Mouse (Mus musculus): Measurements from ENCODE around the gene Rae1. TPM values are rescaled to one million over a fixed set of nuclear protein-coding genes. Genes with fewer than 3 reads are reported as not detected.
A peak's percentile ranks its signal among the peaks of the same experiment; 100 is the strongest.

Rae1 gene
- 117 and 119 TPM in 2 replicates for polyA plus RNA-seq (2016; fragmentation: Nextera tagmentation; extraction: Ambion mirVana)

DNA sequence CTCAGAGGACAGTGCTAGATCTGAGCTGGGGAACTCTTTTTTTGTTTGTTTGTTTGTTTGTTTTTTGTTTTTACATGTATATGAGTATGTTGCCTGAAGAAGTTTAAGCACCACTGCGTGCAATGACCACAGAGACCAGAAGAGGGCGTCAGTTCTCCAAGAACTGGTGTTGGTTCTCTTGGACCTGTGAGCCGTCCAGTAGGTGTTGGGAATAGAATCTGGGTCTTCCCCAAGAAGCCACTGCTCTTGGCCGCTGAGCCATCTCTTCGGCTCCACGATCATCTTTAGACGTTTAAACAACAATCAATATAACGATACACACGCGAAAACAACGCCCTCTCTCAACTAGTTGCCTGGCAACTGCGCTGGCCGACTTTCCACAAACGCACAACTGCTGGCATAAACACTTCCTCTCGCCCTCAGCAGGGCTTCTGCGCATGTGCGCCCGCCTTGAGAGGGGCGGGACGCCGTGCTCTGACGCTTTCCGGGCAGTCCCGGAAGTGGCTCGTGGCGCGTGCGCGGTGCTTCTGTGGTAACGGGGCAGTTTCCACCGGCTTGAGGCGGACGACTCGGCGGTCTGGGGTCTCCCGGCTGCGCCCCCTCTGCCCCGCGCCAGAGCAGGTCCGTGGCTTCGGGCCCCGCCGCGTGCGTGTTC is at the start of gene Rae1:
TSS of gene Rae1 (plus strand) at position 488 of the 655 bp plus-strand sequence.
- Histone ChIP-seq H3K36me3 (peaks cover 34% of the 10 kb centered on the region), H3K27me3 (replicated peaks) (peaks cover 10% of the 10 kb centered on the region; the same call in 1 of the 2 replicates), H3K9me3 (replicated peaks) (no peaks in the 10 kb centered on the region), H3K4me3 (peak within 1 kb of the TSS; percentile 93), H3K9ac (peak within 1 kb of the TSS; percentile 94), H3K27ac (peak within 1 kb of the TSS; percentile 100), H3K4me1 (peaks cover 32% of the 10 kb centered on the region), H3K4me2 (peak within 1 kb of the TSS; percentile 78)
- peak; percentile 94 for ATAC-seq
- WGBS (ENCODE audit: insufficient replicate concordance), result under 1% methylated on average over 45 of the region's 45 CpGs

DNA sequence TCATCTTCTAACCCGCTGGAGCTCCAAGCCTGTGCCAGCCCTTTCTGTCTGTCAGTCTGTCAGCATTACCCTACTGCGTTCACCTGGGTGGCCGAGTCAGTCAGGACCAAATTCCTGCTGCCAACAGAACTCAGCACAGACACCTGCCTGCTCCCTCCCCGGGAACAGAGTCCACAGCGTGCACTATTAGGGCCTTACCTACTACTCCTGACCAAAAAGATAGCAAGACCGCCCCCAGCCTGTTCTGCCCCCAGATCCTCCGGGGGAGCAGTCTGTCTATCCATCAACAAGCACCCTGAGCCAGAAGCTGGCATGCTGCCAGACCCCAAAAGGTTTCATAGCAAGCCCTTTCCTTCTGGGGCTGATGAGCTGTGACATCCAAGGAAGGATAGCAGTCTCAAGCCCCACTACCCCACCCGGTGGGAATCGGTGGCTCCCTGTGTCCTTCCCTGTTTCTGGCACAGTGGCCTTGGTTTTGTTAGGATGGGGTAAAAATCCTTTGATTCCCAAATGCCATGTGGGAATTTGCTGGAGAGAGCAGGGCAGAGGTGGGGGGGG is 49.7 kb upstream of the Rae1 start:
- 56% methylated on average over 9 of the region's 9 CpGs for WGBS (ENCODE audit: insufficient replicate concordance)

DNA sequence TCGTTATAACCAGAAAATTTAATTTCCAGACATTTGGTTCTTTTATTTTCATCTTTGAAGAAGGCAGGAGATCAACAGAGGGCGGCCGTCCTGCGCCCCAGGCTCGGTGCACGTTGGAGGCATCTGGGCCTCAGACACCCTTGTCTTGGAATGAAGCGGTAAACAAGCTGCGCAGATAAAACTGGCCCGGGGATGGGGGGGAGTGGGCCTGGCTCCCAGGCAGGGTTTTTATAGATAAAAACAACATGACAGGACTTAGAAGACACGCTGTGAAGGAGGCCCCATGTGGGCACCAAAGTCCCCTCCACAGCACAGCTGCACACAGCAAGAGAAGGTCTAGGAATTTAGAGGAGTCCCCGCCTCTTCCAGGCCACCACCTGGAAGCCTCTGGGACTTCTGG is 49.2 kb upstream of the Rae1 start:
- Histone ChIP-seq H3K9ac (no peak overlapping the region), H3K27ac (no peak overlapping the region), H3K4me2 (no peak overlapping the region), H3K4me1 (0 out of 2 replicates have a peak, but pooled peaks cover 5% of the 10 kb centered on the region), H3K27me3 (replicated peaks) (peaks cover 14% of the 10 kb centered on the region; the same call in 1 of the 2 replicates), H3K4me3 (no peak overlapping the region), H3K36me3 (no peaks in the 10 kb centered on the region), H3K9me3 (replicated peaks) (no peaks in the 10 kb centered on the region)
- ATAC-seq, result no peak; the same call in 1 of the 2 replicates
- 29% methylated on average over 11 of the region's 11 CpGs for WGBS (ENCODE audit: insufficient replicate concordance)

More for the DNA sequence above, 49.7 kb upstream of the Rae1 start:
- Histone ChIP-seq H3K27me3 (replicated peaks) (peaks cover 15% of the 10 kb centered on the region), H3K9me3 (replicated peaks) (no peaks in the 10 kb centered on the region), H3K4me3 (no peak overlapping the region), H3K36me3 (no peaks in the 10 kb centered on the region), H3K27ac (no peak overlapping the region), H3K9ac (no peak overlapping the region), H3K4me2 (no peak overlapping the region), H3K4me1 (0 out of 2 replicates have a peak, but pooled peaks cover 5% of the 10 kb centered on the region)
- ATAC-seq, result no peak

DNA sequence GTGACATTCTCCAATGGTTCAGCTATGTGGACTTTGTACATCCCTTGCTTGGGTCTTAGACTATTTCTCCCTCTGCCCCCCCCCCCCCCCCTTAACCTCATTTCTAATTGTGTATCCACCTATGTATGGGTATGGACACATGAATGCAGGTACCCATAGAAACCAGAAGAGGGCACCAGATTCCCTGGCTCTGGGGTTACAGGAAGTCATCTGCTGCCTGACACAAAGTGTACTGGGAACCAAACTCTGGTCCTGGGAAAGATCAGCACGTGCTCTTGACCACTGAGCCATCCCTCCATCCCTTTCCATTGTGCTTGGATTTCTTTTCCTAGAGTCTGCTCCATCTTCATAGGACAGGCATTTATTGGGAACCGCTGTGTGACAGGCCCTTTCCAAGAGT is 47.9 kb upstream of the Rae1 start:
- 0 out of 2 replicates have a peak, but pooled peaks cover 5% of the 10 kb centered on the region for H3K4me1 ChIP-seq
- no peak overlapping the region for H3K27ac ChIP-seq
- no peak overlapping the region for H3K9ac ChIP-seq
- no peaks in the 10 kb centered on the region for H3K9me3 ChIP-seq (replicated peaks)
- WGBS (ENCODE audit: insufficient replicate concordance), result 59% methylated on average over 2 of the region's 2 CpGs
- no peak overlapping the region for H3K4me2 ChIP-seq
- peaks cover 14% of the 10 kb centered on the region; the same call in 1 of the 2 replicates for H3K27me3 ChIP-seq (replicated peaks)
- no peak overlapping the region for H3K4me3 ChIP-seq
- no peak for ATAC-seq
- no peaks in the 10 kb centered on the region for H3K36me3 ChIP-seq

DNA sequence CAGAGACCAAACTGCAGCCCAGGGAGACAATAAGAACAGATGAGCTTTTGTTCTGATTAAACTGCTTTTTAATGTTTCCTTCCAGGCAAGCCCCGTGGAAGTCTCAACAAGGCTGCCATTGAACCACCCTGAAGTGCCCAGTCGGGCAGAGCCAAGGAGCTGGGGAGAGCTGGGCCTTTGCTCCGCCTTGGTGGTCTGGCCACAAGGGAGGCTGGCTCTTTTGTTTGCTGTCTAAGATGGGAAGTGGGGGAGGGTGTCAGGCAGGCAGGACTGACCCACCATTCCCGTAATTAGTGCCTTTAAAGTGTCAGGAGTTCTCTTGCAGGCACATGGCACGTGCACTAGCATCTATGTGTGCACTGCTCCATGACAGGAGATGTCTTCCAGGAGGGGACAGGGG is 41.3 kb upstream of the Rae1 start:
- Histone ChIP-seq H3K27ac (no peak overlapping the region), H3K9ac (no peak overlapping the region), H3K4me2 (no peak overlapping the region), H3K36me3 (no peaks in the 10 kb centered on the region), H3K4me1 (no peaks in the 10 kb centered on the region), H3K27me3 (replicated peaks) (no peaks in the 10 kb centered on the region), H3K9me3 (replicated peaks) (0 out of 2 replicates have a peak, but pooled peaks cover 5% of the 10 kb centered on the region), H3K4me3 (no peak overlapping the region)
- 23% methylated on average over 5 of the region's 5 CpGs for WGBS (ENCODE audit: insufficient replicate concordance)
- ATAC-seq, result no peak

DNA sequence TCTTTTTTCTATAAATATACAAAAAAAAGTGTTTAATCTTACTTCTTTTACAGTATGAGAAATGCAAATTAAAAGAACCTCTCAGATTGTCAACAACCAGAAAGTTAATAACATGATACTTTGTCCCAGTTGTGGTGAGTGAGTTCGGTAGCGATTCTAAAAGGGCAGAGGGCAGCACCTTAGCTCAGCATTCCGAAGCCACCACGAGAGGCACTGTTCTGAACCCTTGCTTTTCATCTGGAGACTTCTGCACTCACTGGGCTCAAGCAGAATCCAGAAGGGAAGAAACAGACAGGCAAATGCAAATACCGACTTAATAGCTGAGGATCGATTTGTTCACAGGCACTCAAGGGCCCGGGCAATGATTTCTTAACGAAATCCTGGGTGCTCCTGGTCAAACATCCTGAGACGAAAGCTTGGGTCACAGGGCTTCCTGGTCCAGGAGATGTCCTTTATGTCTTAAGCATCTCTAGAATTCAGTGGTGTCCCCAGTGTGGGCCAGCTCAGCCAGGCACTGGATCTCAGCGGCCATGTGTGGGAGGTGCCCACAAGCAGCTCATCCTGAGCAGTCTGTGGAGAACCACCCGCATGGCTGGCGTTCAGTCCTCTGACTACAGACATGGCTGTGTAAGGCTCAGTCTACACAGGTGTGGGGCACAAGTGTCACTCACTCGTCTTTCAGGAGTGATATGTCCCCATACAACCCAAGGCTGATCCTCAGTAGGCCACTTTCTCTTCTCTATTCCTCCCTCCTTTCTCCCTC is 40.7 kb upstream of the Rae1 start:
- no peak for ATAC-seq
- WGBS (ENCODE audit: insufficient replicate concordance), result 53% methylated on average over 13 of the region's 13 CpGs
- Histone ChIP-seq H3K27ac (no peak overlapping the region), H3K4me2 (no peak overlapping the region), H3K4me1 (no peaks in the 10 kb centered on the region), H3K9ac (no peak overlapping the region), H3K27me3 (replicated peaks) (no peaks in the 10 kb centered on the region), H3K36me3 (no peaks in the 10 kb centered on the region), H3K9me3 (replicated peaks) (0 out of 2 replicates have a peak, but pooled peaks cover 5% of the 10 kb centered on the region), H3K4me3 (no peak overlapping the region)

DNA sequence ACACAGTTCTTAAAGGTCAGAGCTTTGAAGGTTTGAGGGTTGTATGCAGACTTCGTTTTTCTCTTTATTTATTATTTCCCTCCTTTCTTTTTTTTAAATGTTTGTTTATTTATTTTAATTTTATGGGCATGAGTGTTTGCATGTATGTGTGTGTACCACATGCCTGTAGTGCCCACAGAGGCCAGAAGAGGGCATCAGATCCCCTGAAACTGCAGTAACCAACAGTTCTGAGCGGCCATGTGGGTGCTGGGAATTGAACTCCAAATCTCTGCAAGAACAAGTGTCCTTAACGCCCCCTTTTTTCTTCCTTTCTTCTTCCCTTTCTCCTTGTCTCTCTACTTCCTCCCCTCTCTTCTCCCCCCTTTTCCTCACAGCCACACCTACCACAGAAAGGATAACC is 39.6 kb upstream of the Rae1 start:
- no peak overlapping the region for H3K4me3 ChIP-seq
- no peak for ATAC-seq
- H3K4me2 ChIP-seq, result no peak overlapping the region
- no peak overlapping the region for H3K27ac ChIP-seq
- H3K36me3 ChIP-seq, result no peaks in the 10 kb centered on the region
- WGBS (ENCODE audit: insufficient replicate concordance), result 54% methylated on average over 3 of the region's 3 CpGs
- no peak overlapping the region for H3K9ac ChIP-seq
- 0 out of 2 replicates have a peak, but pooled peaks cover 5% of the 10 kb centered on the region for H3K9me3 ChIP-seq (replicated peaks)
- no peaks in the 10 kb centered on the region for H3K4me1 ChIP-seq
- no peaks in the 10 kb centered on the region for H3K27me3 ChIP-seq (replicated peaks)

DNA sequence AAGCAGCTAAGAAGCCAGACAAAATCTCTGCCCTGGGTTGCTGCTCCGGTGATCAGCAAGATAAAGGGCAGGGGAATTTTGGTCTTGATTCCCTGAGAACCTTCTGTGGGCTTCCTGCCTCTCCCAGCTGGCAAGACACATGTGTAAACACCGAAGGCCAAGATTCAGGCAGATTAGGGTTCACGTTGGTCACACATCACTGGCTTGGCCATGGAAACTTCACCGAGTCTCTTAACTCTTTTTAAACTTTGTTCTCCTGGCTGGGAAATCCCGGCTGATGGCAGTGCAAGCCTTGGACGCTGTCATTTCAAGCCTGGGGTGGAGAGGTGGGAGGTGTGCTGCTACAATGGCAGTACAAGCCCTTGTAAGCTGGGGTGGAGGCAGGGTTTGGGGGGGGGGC is 38.7 kb upstream of the Rae1 start:
- Histone ChIP-seq H3K27ac (no peak overlapping the region), H3K27me3 (replicated peaks) (no peaks in the 10 kb centered on the region), H3K4me2 (no peak overlapping the region), H3K9ac (no peak overlapping the region), H3K4me3 (no peak overlapping the region), H3K36me3 (no peaks in the 10 kb centered on the region), H3K9me3 (replicated peaks) (0 out of 2 replicates have a peak, but pooled peaks cover 5% of the 10 kb centered on the region), H3K4me1 (no peaks in the 10 kb centered on the region)
- WGBS (ENCODE audit: insufficient replicate concordance), result 58% methylated on average over 6 of the region's 6 CpGs
- ATAC-seq, result no peak

DNA sequence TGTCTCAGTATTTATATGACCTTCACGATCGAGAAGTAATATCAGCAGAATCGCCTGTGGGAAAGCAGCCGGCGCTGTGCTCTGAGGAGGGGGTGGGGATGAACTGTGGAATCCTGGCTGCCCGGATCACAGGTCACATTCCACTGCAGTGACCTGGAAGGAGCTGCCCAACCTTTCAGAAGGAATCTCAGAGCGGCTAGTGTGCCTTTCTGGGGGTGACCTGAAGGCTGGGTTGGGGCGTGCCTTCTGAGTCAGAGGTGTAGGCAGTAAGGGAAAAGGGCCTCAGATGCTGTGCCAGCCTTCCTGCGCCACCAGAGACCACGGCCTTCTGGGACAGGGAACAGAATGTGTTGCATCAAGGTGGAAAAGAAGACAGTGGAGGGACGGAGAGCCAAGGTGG is 34.7 kb upstream of the Rae1 start:
- Histone ChIP-seq H3K4me1 (no peaks in the 10 kb centered on the region), H3K9ac (no peak overlapping the region), H3K9me3 (replicated peaks) (0 out of 2 replicates have a peak, but pooled peaks cover 4% of the 10 kb centered on the region), H3K4me3 (no peak overlapping the region), H3K27ac (no peak overlapping the region), H3K4me2 (no peak overlapping the region), H3K27me3 (replicated peaks) (no peaks in the 10 kb centered on the region), H3K36me3 (no peaks in the 10 kb centered on the region)
- 58% methylated on average over 11 of the region's 11 CpGs for WGBS (ENCODE audit: insufficient replicate concordance)
- ATAC-seq, result no peak

DNA sequence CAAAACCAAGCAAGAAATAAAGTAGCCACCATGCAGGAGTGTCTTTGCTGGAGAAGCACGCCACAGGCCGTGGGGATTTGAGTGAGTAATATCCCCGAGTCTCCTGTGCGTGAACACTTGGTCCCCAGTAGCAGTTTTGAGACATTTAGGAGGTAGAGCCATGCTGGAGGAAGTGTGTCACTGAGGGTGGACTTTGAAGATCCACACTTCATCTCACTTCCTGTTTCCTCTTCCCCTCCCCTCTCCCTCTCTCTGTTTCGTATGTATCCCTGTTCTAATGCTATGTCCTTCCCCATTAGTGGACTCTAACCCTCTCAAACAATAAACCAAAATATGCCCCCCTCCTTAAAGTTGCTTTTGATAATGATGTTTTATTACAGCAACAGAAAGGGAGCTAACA is 33.4 kb upstream of the Rae1 start:
- ATAC-seq, result no peak
- H3K9me3 ChIP-seq (replicated peaks), result no peaks in the 10 kb centered on the region
- WGBS (ENCODE audit: insufficient replicate concordance), result 56% methylated on average over 5 of the region's 5 CpGs
- H3K36me3 ChIP-seq, result no peaks in the 10 kb centered on the region
- no peak overlapping the region for H3K4me3 ChIP-seq
- H3K4me1 ChIP-seq, result no peaks in the 10 kb centered on the region
- no peaks in the 10 kb centered on the region for H3K27me3 ChIP-seq (replicated peaks)
- H3K27ac ChIP-seq, result no peak overlapping the region
- H3K9ac ChIP-seq, result no peak overlapping the region
- H3K4me2 ChIP-seq, result no peak overlapping the region

DNA sequence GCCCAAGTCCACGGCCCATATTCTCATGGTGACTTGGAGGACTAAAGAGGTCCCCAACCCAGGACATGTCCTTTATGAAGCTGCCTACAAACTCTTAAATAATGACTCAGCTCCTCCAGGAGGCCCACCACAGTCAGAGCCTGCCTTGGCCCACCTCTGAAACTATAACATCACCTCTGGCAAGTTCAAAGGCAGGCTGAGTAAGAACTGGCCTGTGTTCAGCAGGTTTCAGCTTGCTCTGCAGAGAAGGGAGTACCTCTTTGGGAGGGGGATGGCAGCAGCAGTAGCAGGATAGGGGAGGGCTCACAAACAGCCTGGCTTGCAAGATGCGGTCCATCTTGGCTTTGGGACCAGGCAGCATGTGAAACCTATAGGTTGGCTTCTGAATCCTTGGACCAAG is 28.1 kb upstream of the Rae1 start:
- no peaks in the 10 kb centered on the region for H3K9me3 ChIP-seq (replicated peaks)
- no peak overlapping the region for H3K27ac ChIP-seq
- no peak overlapping the region for H3K4me2 ChIP-seq

More for the DNA sequence above, 28.1 kb upstream of the Rae1 start:
- H3K9ac ChIP-seq, result no peak overlapping the region
- no peak for ATAC-seq
- WGBS (ENCODE audit: insufficient replicate concordance), result 77% methylated on average over 2 of the region's 2 CpGs
- no peaks in the 10 kb centered on the region for H3K36me3 ChIP-seq
- H3K4me3 ChIP-seq, result no peak overlapping the region
- H3K4me1 ChIP-seq, result peaks cover 12% of the 10 kb centered on the region
- no peaks in the 10 kb centered on the region for H3K27me3 ChIP-seq (replicated peaks)
